In the genomic region with DNA sequence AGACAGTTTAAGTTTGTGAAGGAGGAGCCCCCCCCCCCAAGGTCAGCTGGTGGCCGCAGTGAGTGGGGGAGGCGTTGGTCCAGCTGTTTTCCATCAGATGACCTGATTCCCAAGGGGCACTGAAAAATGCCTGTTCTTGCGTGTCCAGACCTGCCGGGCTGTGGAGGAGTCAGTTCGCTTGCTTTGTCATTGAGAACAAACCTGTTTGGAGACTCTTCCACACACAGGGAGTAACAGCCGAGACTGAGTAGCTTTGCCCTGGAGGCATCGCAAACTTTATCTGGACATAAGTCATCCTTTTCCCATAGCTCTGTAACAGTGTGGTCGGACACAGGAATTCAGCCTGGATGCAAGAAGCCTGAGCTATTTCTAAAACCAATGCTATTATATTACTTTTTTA, we compare ENCODE assay signal across 13 mouse cellular contexts. TPM values are rescaled to one million over a fixed set of nuclear protein-coding genes. Genes with fewer than 3 reads are reported as not detected.
DNase-seq lines count a peak whose midpoint lies in the region; ATAC-seq and TF ChIP-seq lines count a peak whose summit lies in the region.
"Had no signal": no experiment of that assay in that cellular context is flagged by ENCODE, and none has a peak within 500 bp of the region (broad histone marks: within the 10 kb centered on the region; RNA-seq: fewer than 3 reads in every experiment).

No protein-coding gene starts in this region.

- no peak for TF ChIP-seq POLR2A in myocyte (IDR thresholded peaks at IDR 0.05; ENCODE audit: insufficient read length, low read depth)

- no peaks in the 10 kb centered on the region for H3K36me3 ChIP-seq in ES-E14 (ENCODE audit: control insufficient read depth, insufficient read depth, low read length, poor library complexity, severe bottlenecking)
- H3K36me3 ChIP-seq in embryonic facial prominence, embryonic 13.5 days = no peaks in the 10 kb centered on the region
- H3K36me3 ChIP-seq in myocyte (ENCODE audit: control insufficient read depth, insufficient read depth) = no peaks in the 10 kb centered on the region
- H3K36me3 ChIP-seq: heart, embryonic 12.5 days had no signal

- 12% methylated on average over 8 of the region's 8 CpGs for WGBS in embryonic facial prominence, embryonic 13.5 days

- in situ Hi-C loops in ES-E14 (cut with MboI; ENCODE audit: low sequenced_read_pairs in 2 of 2, unreplicated experiment in 2 of 2) = no loop called here

- peaks cover 30 to 31% of the 10 kb centered on the region in 2 experiments for H3K4me1 ChIP-seq in ES-E14 (ENCODE audit: control insufficient read depth in 2 of 2, insufficient read depth in 2 of 2, low read length in 2 of 2, poor library complexity in 1 of 2)
- peaks cover 17% of the 10 kb centered on the region for H3K4me1 ChIP-seq in embryonic facial prominence, embryonic 13.5 days

- H3K27me3 ChIP-seq in embryonic facial prominence, embryonic 13.5 days = peaks cover 3% of the 10 kb centered on the region; the same call in 1 of the 2 replicates
- H3K27me3 ChIP-seq in myocyte (ENCODE audit: control insufficient read depth, insufficient read depth, insufficient read length) = no peaks in the 10 kb centered on the region

- ATAC-seq in embryonic facial prominence, embryonic 13.5 days (ENCODE audit: insufficient number of reproducible peaks, insufficient read depth, low FRiP score, low TSS enrichment, low read depth) = no peak
- ATAC-seq: midbrain, embryonic 16.5 days had no signal

- peak overlapping the region; percentile 92 for H3K27ac ChIP-seq in ES-E14 (ENCODE audit: insufficient read depth, low read depth, low read length, poor library complexity, severe bottlenecking)
- 0 out of 2 replicates have a peak overlapping the region, but pooled peaks have one; percentile 53 for H3K27ac ChIP-seq in embryonic facial prominence, embryonic 13.5 days

- H3K4me3 ChIP-seq in ES-E14 (ENCODE audit: insufficient read depth in 1 of 2, low read depth in 1 of 2, low read length in 2 of 2, poor library complexity in 1 of 2, severe bottlenecking in 1 of 2) (no peak overlapping the region), myocyte (no peak overlapping the region)
- no peak overlapping the region for H3K4me3 ChIP-seq in embryonic facial prominence, embryonic 13.5 days
- H3K4me3 ChIP-seq: heart, embryonic 12.5 days had no signal

- peak; percentile 50 for DNase-seq in kidney, postnatal 10 days
- DNase-seq in kidney, adult 18-20 months = no peak
- DNase-seq in ES-E14 (ENCODE audit: low read depth, low spot score) = no peak
- no peak for DNase-seq in thymus, postnatal 36 days
- no peak for DNase-seq in gastrocnemius, postnatal 25 days
- no peak for DNase-seq in ovary, postnatal 14 days (ENCODE audit: low spot score)
- DNase-seq: layer of hippocampus, adult 9-11 months; left cerebral cortex, postnatal 4 days; thymus, adult 18-20 months had no signal

- no peaks in the 10 kb centered on the region for H3K79me2 ChIP-seq in myocyte (ENCODE audit: control insufficient read depth, insufficient read depth)

- no peak overlapping the region for H3ac ChIP-seq in myocyte (ENCODE audit: control insufficient read depth, insufficient read length)

- H3K9ac ChIP-seq in ES-E14 (ENCODE audit: insufficient read depth, low read depth, low read length, poor library complexity, severe bottlenecking) = peak overlapping the region; percentile 45; the same call in 1 of the 2 replicates
- H3K9ac ChIP-seq in embryonic facial prominence, embryonic 13.5 days = no peak overlapping the region
- H3K9ac ChIP-seq: heart, embryonic 12.5 days had no signal

- no peaks in the 10 kb centered on the region for H3K9me3 ChIP-seq in ES-E14 (ENCODE audit: control insufficient read depth, insufficient read depth, low read depth, low read length)
- H3K9me3 ChIP-seq in embryonic facial prominence, embryonic 13.5 days = no peaks in the 10 kb centered on the region
- H3K9me3 ChIP-seq: heart, embryonic 12.5 days had no signal

- H3K4me2 ChIP-seq in embryonic facial prominence, embryonic 13.5 days = no peak overlapping the region
- H3K4me2 ChIP-seq in myocyte (ENCODE audit: low read depth) = peak overlapping the region; percentile 24
- H3K4me2 ChIP-seq: heart, embryonic 12.5 days had no signal

TF ChIP-seq in ES-E14, 5 proteins besides CTCF, POLR2A, EP300 and RAD21:
- no peak for TF ChIP-seq MAFK (IDR thresholded peaks at IDR 0.05; ENCODE audit: insufficient read depth, low read depth, low read length)

TF ChIP-seq in myocyte, 11 proteins besides CTCF, POLR2A, EP300 and RAD21:
- TF ChIP-seq MYOD1 (IDR thresholded peaks at IDR 0.05; ENCODE audit: control insufficient read depth in 1 of 3, insufficient read length in 2 of 3, low read depth in 2 of 3) (peak in 2 of 3 experiments; percentile 24 to 33), MYOG (IDR thresholded peaks at IDR 0.05; ENCODE audit: control insufficient read depth in 1 of 3, insufficient read depth in 1 of 3, insufficient read length in 2 of 3, low read depth in 2 of 3) (peak in 1 of 3 experiments; percentile 14), SRF (IDR thresholded peaks at IDR 0.05; ENCODE audit: control insufficient read depth, insufficient read length, low read depth) (no peak), USF1 (IDR thresholded peaks at IDR 0.05; ENCODE audit: low read depth) (no peak)

RNA-seq across cellular contexts. Expression of gene Ankrd35, which starts 4.5 kb away (rescaled TPM):
- total RNA-seq in ES-E14 (2012; rRNA removed) = 3.7 and 5.7 TPM in 2 replicates
- 1.3 and 2.1 TPM in 2 replicates for polyA plus RNA-seq in embryonic facial prominence, embryonic 13.5 days (2015; fragmentation: Nextera tagmentation; extraction: Ambion mirVana)
- 0.37 TPM for polyA plus RNA-seq in myocyte (2012; fragmentation: generic; extraction: Trizol)
- total RNA-seq in gastrocnemius, postnatal 25 days (2021) = under 1 TPM; 0.51 to 0.67 TPM

RNA-seq across cellular contexts. Expression of gene Pias3, which starts 21.7 kb away (rescaled TPM):
- 14.6 and 27.9 TPM in 2 replicates for total RNA-seq in ES-E14 (2012; rRNA removed)
- 71.5 and 75.2 TPM in 2 replicates for polyA plus RNA-seq in embryonic facial prominence, embryonic 13.5 days (2015; fragmentation: Nextera tagmentation; extraction: Ambion mirVana)
- 16.7 TPM for polyA plus RNA-seq in myocyte (2012; fragmentation: generic; extraction: Trizol)
- 1 to 10 TPM; 6.5 to 6.9 TPM for total RNA-seq in gastrocnemius, postnatal 25 days (2021)

RNA-seq across cellular contexts. Expression of gene Itga10, which starts 29.1 kb away (rescaled TPM):
- total RNA-seq in ES-E14 (2012; rRNA removed) = 1.0 and 1.7 TPM in 2 replicates
- 3.5 and 3.8 TPM in 2 replicates for polyA plus RNA-seq in embryonic facial prominence, embryonic 13.5 days (2015; fragmentation: Nextera tagmentation; extraction: Ambion mirVana)
- 1.9 TPM for polyA plus RNA-seq in myocyte (2012; fragmentation: generic; extraction: Trizol)
- total RNA-seq in gastrocnemius, postnatal 25 days (2021) = 1 to 10 TPM in 1 of 2 experiments, under 1 TPM in 1; 0.70 to 1.2 TPM

RNA-seq across cellular contexts. Expression of gene Nudt17, which starts 33.9 kb away (rescaled TPM):
- total RNA-seq in ES-E14 (2012; rRNA removed) = 7.4 and 13.5 TPM in 2 replicates
- polyA plus RNA-seq in embryonic facial prominence, embryonic 13.5 days (2015; fragmentation: Nextera tagmentation; extraction: Ambion mirVana) = 13.5 and 16.5 TPM in 2 replicates
- 6.8 TPM for polyA plus RNA-seq in myocyte (2012; fragmentation: generic; extraction: Trizol)
- under 1 TPM; 0.56 to 0.67 TPM for total RNA-seq in gastrocnemius, postnatal 25 days (2021)

RNA-seq across cellular contexts. Expression of gene Gm42957, which starts 39.2 kb away (rescaled TPM):
- total RNA-seq in ES-E14 (2012; rRNA removed) = 0.13 and 0.21 TPM in 2 replicates
- polyA plus RNA-seq in embryonic facial prominence, embryonic 13.5 days (2015; fragmentation: Nextera tagmentation; extraction: Ambion mirVana) = 0.22 and 0.58 TPM in 2 replicates
- polyA plus RNA-seq in myocyte (2012; fragmentation: generic; extraction: Trizol) = 0.04 TPM
- under 1 TPM; 0.10 to 0.13 TPM for total RNA-seq in gastrocnemius, postnatal 25 days (2021)
